Mouse (Mus musculus) limb, embryonic 15.5 days (tissue): ENCODE results near the gene Ifngr1. TPM values are rescaled to one million over a fixed set of nuclear protein-coding genes. Genes with fewer than 3 reads are reported as not detected.

Experiments used
- polyA plus RNA-seq: library from polyadenylated mRNA; unstranded; fragments of >200 nt; fragmentation: Nextera tagmentation; extraction: Ambion mirVana; gene quantifications from 2 replicates; pipeline ENCODE4 v1.2.1, GENCODE M21; 2015

Ifngr1 gene
- polyA plus RNA-seq, 1 experiment from 2014 or later = 54.3 TPM

Other genes with a start within 250 kb of the Ifngr1 start
- not detected in 2 replicates for gene Olig3, start 235.4 kb upstream of the Ifngr1 start, polyA plus RNA-seq
- gene Il22ra2, start 30.0 kb downstream of the Ifngr1 start, polyA plus RNA-seq = 0.31 and 0.37 TPM in 2 replicates
- gene Il20ra, start 120.6 kb downstream of the Ifngr1 start, polyA plus RNA-seq = 0.92 and 1.2 TPM in 2 replicates